15 mouse cellular contexts compared by ENCODE assay signal in the genomic region with DNA sequence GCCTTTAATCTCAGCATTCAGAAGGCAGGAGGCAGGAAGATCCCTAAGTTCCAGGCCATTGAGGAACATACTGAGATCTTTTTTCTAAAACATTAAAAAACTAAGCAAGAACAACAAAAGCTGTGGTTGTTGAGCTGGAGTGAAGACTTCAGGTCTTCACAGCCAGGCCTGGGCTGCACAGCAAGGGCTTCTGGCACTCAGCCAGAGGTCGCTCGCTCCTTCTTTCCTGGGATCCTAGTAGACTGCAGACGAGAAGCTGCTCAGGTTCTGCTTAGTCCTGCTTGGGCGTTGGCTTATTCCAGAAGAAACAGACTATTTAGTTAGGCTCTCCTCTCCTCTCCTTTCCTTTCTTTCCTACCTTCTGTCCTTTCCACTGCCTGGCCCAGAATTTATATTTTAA. TPM values are rescaled to one million over a fixed set of nuclear protein-coding genes. Genes with fewer than 3 reads are reported as not detected.
A peak's percentile ranks its signal among the peaks of the same experiment; 100 is the strongest.
DNase-seq lines count a peak whose midpoint lies in the region; ATAC-seq and TF ChIP-seq lines count a peak whose summit lies in the region.
"Had no signal": no experiment of that assay in that cellular context is flagged by ENCODE, and none has a peak within 500 bp of the region (broad histone marks: within the 10 kb centered on the region; RNA-seq: fewer than 3 reads in every experiment).

No protein-coding gene starts in this region.

- no peak for ATAC-seq in cerebellum, adult (ENCODE audit: insufficient number of reproducible peaks, low FRiP score, low TSS enrichment)
- ATAC-seq in kidney, embryonic 16.5 days (ENCODE audit: low FRiP score, low TSS enrichment): no peak
- no peak for ATAC-seq in intestine, postnatal 0 days
- ATAC-seq: inflammation-experienced regulatory T-cells, adult 6 months had no signal

- H3K36me3 ChIP-seq in kidney, adult 2 months (ENCODE audit: control insufficient read depth, insufficient read depth, low read length): peaks cover 2% of the 10 kb centered on the region; the same call in 1 of the 2 replicates
- 0 out of 2 replicates have a peak, but pooled peaks cover 3% of the 10 kb centered on the region for H3K36me3 ChIP-seq in kidney, embryonic 16.5 days (ENCODE audit: insufficient read depth, low read length)
- H3K36me3 ChIP-seq in intestine, postnatal 0 days (ENCODE audit: control insufficient read depth, insufficient read depth): peaks cover 31% of the 10 kb centered on the region

- H3K4me1 ChIP-seq in kidney, adult 2 months (ENCODE audit: control insufficient read depth, insufficient read depth, low read length): peaks cover 21% of the 10 kb centered on the region
- H3K4me1 ChIP-seq in kidney, embryonic 16.5 days (ENCODE audit: insufficient read depth, low read length): no peaks in the 10 kb centered on the region
- 0 out of 2 replicates have a peak, but pooled peaks cover 4% of the 10 kb centered on the region for H3K4me1 ChIP-seq in intestine, postnatal 0 days (replicated peaks; ENCODE audit: control insufficient read depth, insufficient read depth, low read length)
- H3K4me1 ChIP-seq: liver, embryonic 15.5 days; midbrain, embryonic 10.5 days had no signal

- no peak overlapping the region for H3K9ac ChIP-seq in kidney, embryonic 16.5 days (replicated peaks; ENCODE audit: low read length)
- H3K9ac ChIP-seq in intestine, postnatal 0 days (ENCODE audit: low read depth, low read length): no peak overlapping the region
- H3K9ac ChIP-seq: heart, embryonic 13.5 days; liver, embryonic 15.5 days; neural tube, embryonic 13.5 days had no signal

- no peak for TF ChIP-seq CTCF in kidney, adult 2 months (conservative IDR thresholded peaks at IDR 0.05; ENCODE audit: insufficient read depth, insufficient read length, low read depth, low read length)
- no peak for TF ChIP-seq CTCF in intestine, postnatal 0 days (IDR thresholded peaks at IDR 0.05; ENCODE audit: low read depth)

- no peak overlapping the region for H3K27ac ChIP-seq in kidney, adult 2 months (ENCODE audit: insufficient read depth, low read depth, low read length)
- no peak overlapping the region for H3K27ac ChIP-seq in kidney, embryonic 16.5 days (ENCODE audit: low read length)
- no peak overlapping the region for H3K27ac ChIP-seq in intestine, postnatal 0 days (ENCODE audit: low read depth, low read length)
- H3K27ac ChIP-seq: heart, embryonic 13.5 days; liver, embryonic 15.5 days; midbrain, embryonic 10.5 days; neural tube, embryonic 13.5 days had no signal

- H3K27me3 ChIP-seq in kidney, adult 2 months (replicated peaks; ENCODE audit: control insufficient read depth, insufficient read depth, low read length): no peaks in the 10 kb centered on the region
- no peaks in the 10 kb centered on the region for H3K27me3 ChIP-seq in kidney, embryonic 16.5 days (ENCODE audit: insufficient read depth, low read length)
- no peaks in the 10 kb centered on the region for H3K27me3 ChIP-seq in intestine, postnatal 0 days (replicated peaks; ENCODE audit: control insufficient read depth, insufficient read depth, low read length)
- H3K27me3 ChIP-seq: heart, embryonic 13.5 days; liver, embryonic 15.5 days; neural tube, embryonic 13.5 days had no signal

- WGBS in kidney, adult 2 months: 18% methylated on average over 4 of the region's 4 CpGs
- WGBS in kidney, embryonic 16.5 days: 66% methylated on average over 4 of the region's 4 CpGs
- 29% methylated on average over 4 of the region's 4 CpGs for WGBS in intestine, postnatal 0 days

- no peak for TF ChIP-seq POLR2A in kidney, adult 2 months (IDR thresholded peaks at IDR 0.05; ENCODE audit: low read depth, low read length)

- no peak overlapping the region for H3K4me2 ChIP-seq in kidney, embryonic 16.5 days (replicated peaks; ENCODE audit: low read depth, low read length)
- no peak overlapping the region for H3K4me2 ChIP-seq in intestine, postnatal 0 days (replicated peaks; ENCODE audit: low read depth)
- H3K4me2 ChIP-seq: heart, embryonic 13.5 days; liver, embryonic 15.5 days; neural tube, embryonic 13.5 days had no signal

- peak; percentile 59 to 65 for DNase-seq in cerebellum, adult 18-20 months
- peak; percentile 74 for DNase-seq in kidney, adult 2 months
- peak; percentile 31 for DNase-seq in right cerebral cortex, postnatal 14 days
- no peak for DNase-seq in right cerebral cortex, postnatal 10 days (ENCODE audit: low spot score in 2 of 2)
- no peak for DNase-seq in thymus, postnatal 4 days
- DNase-seq: B cell, adult 2 months; embryo, embryonic 11 days had no signal

- H3K9me3 ChIP-seq in kidney, embryonic 16.5 days (ENCODE audit: low read length): no peaks in the 10 kb centered on the region
- no peaks in the 10 kb centered on the region for H3K9me3 ChIP-seq in intestine, postnatal 0 days (ENCODE audit: control insufficient read depth)
- H3K9me3 ChIP-seq: heart, embryonic 13.5 days; liver, embryonic 15.5 days; midbrain, embryonic 10.5 days; neural tube, embryonic 13.5 days had no signal

- no peak overlapping the region for H3K4me3 ChIP-seq in kidney, adult 2 months (ENCODE audit: insufficient read depth, low read depth, low read length)
- no peak overlapping the region for H3K4me3 ChIP-seq in kidney, embryonic 16.5 days (ENCODE audit: low read length)
- H3K4me3 ChIP-seq in intestine, postnatal 0 days (ENCODE audit: low read depth, low read length): no peak overlapping the region
- H3K4me3 ChIP-seq: heart, embryonic 13.5 days; liver, embryonic 15.5 days; midbrain, embryonic 10.5 days; neural tube, embryonic 13.5 days had no signal

RNA-seq across cellular contexts. Expression of gene Chka, which starts 20.8 kb away (rescaled TPM):
- 65.0 and 72.0 TPM in 2 replicates for polyA plus RNA-seq in kidney, adult 2 months (2012; rRNA removed)
- 58.0 and 65.6 TPM in 2 replicates for polyA plus RNA-seq in kidney, embryonic 16.5 days (2015; fragmentation: Nextera tagmentation; extraction: Ambion mirVana)
- 113 and 155 TPM in 2 replicates for polyA plus RNA-seq in intestine, postnatal 0 days (2015; fragmentation: Nextera tagmentation; extraction: Ambion mirVana)

RNA-seq across cellular contexts. Expression of gene Tcirg1, which starts 34.6 kb away (rescaled TPM):
- 69.2 and 71.2 TPM in 2 replicates for polyA plus RNA-seq in kidney, adult 2 months (2012; rRNA removed)
- 56.1 and 62.7 TPM in 2 replicates for polyA plus RNA-seq in kidney, embryonic 16.5 days (2015; fragmentation: Nextera tagmentation; extraction: Ambion mirVana)
- 76.2 and 83.0 TPM in 2 replicates for polyA plus RNA-seq in intestine, postnatal 0 days (2015; fragmentation: Nextera tagmentation; extraction: Ambion mirVana)

RNA-seq across cellular contexts. Expression of gene Ndufs8, which starts 40.2 kb away (rescaled TPM):
- polyA plus RNA-seq in kidney, adult 2 months (2012; rRNA removed): 678 and 742 TPM in 2 replicates
- 365 and 401 TPM in 2 replicates for polyA plus RNA-seq in kidney, embryonic 16.5 days (2015; fragmentation: Nextera tagmentation; extraction: Ambion mirVana)
- 303 and 317 TPM in 2 replicates for polyA plus RNA-seq in intestine, postnatal 0 days (2015; fragmentation: Nextera tagmentation; extraction: Ambion mirVana)

RNA-seq across cellular contexts. Expression of gene Aldh3b1, which starts 57.2 kb away (rescaled TPM):
- polyA plus RNA-seq in kidney, adult 2 months (2012; rRNA removed): 17.4 and 19.4 TPM in 2 replicates
- polyA plus RNA-seq in kidney, embryonic 16.5 days (2015; fragmentation: Nextera tagmentation; extraction: Ambion mirVana): 3.9 and 5.1 TPM in 2 replicates
- polyA plus RNA-seq in intestine, postnatal 0 days (2015; fragmentation: Nextera tagmentation; extraction: Ambion mirVana): 16.1 and 17.4 TPM in 2 replicates

Comparison
In these comparisons a context has a peak if more than half of its experiments do, and no peak if none do; other contexts are left out.
1. DNase-seq: peak in cerebellum, adult 18-20 months (2 of 2), kidney, adult 2 months (single experiment) and right cerebral cortex, postnatal 14 days (single experiment); none in right cerebral cortex, postnatal 10 days (0 of 2) and thymus, postnatal 4 days (single experiment).